20 mouse cellular contexts compared by ENCODE assay signal in genomic region chr12:16181599-16181998, GRCm38 (mm10).
"Had no signal": no experiment of that assay in that cellular context is flagged by ENCODE, and none has a peak within 500 bp of the region (broad histone marks: within the 10 kb centered on the region; RNA-seq: fewer than 3 reads in every experiment).

No protein-coding gene starts in this region.

- H3K4me3 ChIP-seq: kidney, embryonic 15.5 days; limb, embryonic 12.5 days; limb, embryonic 15.5 days; midbrain, embryonic 13.5 days; myocyte; neural tube, embryonic 13.5 days; stomach, embryonic 15.5 days had no signal

- ATAC-seq: liver, postnatal 0 days; lung, postnatal 0 days; midbrain, embryonic 13.5 days had no signal

- H3K27ac ChIP-seq: kidney, embryonic 15.5 days; limb, embryonic 12.5 days; limb, embryonic 15.5 days; liver, embryonic 14.5 days; macrophage; midbrain, embryonic 13.5 days; neural tube, embryonic 13.5 days; stomach, embryonic 15.5 days had no signal

- DNase-seq: kidney, postnatal 10 days; kidney, postnatal 36 days; left cerebral cortex, postnatal 4 days; liver, postnatal 0 days; lung, embryonic 14.5 days; retina, postnatal 1 day; right cerebral cortex, postnatal 25 days; spleen, adult 18-20 months; thymus, postnatal 25 days had no signal

- H3K9ac ChIP-seq: kidney, embryonic 15.5 days; limb, embryonic 12.5 days; limb, embryonic 15.5 days; liver, embryonic 14.5 days; liver, postnatal 0 days; lung, embryonic 14.5 days; midbrain, embryonic 13.5 days; neural tube, embryonic 13.5 days; stomach, embryonic 15.5 days had no signal

- H3K4me1 ChIP-seq: neural tube, embryonic 13.5 days; stomach, embryonic 15.5 days had no signal

- H3K36me3 ChIP-seq: kidney, embryonic 15.5 days; limb, embryonic 12.5 days; limb, embryonic 15.5 days; midbrain, embryonic 13.5 days; neural tube, embryonic 13.5 days; stomach, embryonic 15.5 days had no signal

- H3K4me2 ChIP-seq: kidney, embryonic 15.5 days; limb, embryonic 12.5 days; limb, embryonic 15.5 days; liver, embryonic 11.5 days; lung, embryonic 14.5 days; midbrain, embryonic 13.5 days; neural tube, embryonic 13.5 days; stomach, embryonic 15.5 days had no signal

- H3K9me3 ChIP-seq: kidney, embryonic 15.5 days; limb, embryonic 12.5 days; limb, embryonic 15.5 days; midbrain, embryonic 13.5 days; neural tube, embryonic 13.5 days; stomach, embryonic 15.5 days had no signal

- H3K27me3 ChIP-seq: kidney, embryonic 15.5 days; limb, embryonic 12.5 days; limb, embryonic 15.5 days; midbrain, embryonic 13.5 days; neural tube, embryonic 13.5 days; stomach, embryonic 15.5 days had no signal
